Mouse (Mus musculus): ENCODE data around the gene Nppc.
A peak's percentile ranks its signal among the peaks of the same experiment; 100 is the strongest.

Gene Nppc

GRCm38 (mm10) chr1:86670279-86671038, at the start of gene Nppc:
Nppc (minus strand) TSS chr1:86670571.
- DNase-seq (ENCODE audit: low read depth, low spot score), result peak; percentile 56

DNA sequence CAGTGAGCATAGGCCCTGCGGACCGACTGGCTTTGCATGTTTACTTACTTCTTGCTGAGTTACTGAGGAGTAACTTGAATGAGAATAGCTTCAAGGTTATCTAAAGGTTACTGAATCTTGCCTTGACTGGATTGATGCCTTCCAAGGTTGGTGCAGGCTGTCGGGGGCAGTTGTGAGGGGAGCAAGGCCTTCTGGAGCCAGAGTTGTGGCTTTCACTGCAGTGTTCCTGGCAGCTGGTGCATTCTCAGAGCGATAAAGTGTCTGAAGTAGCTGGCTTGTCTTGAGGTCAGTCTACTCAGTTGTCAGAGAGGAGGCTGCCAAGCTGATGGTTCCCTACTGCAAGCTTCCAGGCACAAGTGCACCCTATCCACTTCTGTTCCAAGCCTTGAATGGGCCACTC, 49.0 kb upstream of the Nppc start:
- no peak for DNase-seq (ENCODE audit: low read depth, low spot score)

GRCm38 (mm10) chr1:86718190-86718589, 47.8 kb upstream of the Nppc start:
- no peak for DNase-seq (ENCODE audit: low read depth, low spot score)

GRCm38 (mm10) chr1:86713054-86713453, 42.7 kb upstream of the Nppc start:
- no peak for DNase-seq (ENCODE audit: low read depth, low spot score)

GRCm38 (mm10) chr1:86712045-86712444, 41.7 kb upstream of the Nppc start:
- no peak for DNase-seq (ENCODE audit: low read depth, low spot score)

- DNase-seq (ENCODE audit: low read depth, low spot score), result no peak
These were observed 39.2 kb upstream of the Nppc start for GRCm38 (mm10) chr1:86709546-86709945.

DNA sequence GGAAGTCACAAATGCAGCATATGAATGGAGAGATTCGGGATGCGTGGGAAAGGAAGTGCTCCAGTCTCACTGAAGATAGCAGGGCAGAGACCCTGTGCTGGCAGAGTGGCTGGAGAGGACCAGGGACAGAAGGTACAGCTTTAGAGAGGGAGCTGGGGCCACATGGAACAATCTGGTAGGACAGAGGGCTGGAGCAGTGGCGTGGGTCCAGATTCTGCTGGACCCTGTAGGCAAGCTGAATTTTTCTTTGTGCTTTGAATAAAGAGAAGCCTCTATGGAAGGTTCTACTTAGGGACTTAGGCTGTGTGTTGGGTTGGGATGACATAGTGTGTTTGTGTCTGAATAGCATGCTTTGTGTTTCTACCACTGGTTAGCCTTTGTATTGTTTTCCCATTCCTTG, 35.1 kb upstream of the Nppc start:
- no peak for DNase-seq (ENCODE audit: low read depth, low spot score)

GRCm38 (mm10) chr1:86703965-86704326, 33.6 kb upstream of the Nppc start:
- DNase-seq (ENCODE audit: low read depth, low spot score), result no peak

DNA sequence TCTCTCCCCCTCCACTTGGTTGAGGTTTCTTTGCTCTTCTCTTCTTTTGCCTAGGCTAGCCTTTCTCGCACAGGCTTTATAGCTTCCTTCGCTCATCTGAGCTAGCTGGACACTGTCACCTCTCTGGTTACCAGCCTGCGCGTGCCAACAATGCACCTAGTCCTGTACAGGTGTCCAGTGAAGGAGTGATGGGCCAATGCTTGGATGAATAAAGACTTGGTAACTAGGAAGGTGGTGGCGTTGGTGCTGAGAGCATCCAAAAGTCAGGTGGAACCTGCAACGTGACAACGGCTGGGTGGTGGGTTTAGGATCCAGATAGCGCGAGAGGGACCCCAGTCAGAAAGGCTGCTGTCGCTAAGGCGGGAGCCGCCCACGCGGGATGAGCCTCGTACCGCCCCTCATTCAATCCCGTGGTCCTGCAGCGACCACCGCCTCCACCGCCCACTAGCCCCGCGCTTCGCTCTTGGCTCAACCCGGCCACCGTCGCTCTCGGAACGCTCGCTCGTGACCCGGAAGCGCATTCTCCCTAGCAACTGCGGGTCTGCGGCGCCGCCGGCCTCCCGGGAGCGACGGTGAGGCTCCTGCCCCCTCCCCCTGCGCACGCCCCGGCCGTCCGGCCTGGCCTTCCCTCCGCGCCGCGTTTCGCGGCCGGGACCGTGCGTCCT, 33.1 kb upstream of the Nppc start, which contains the start of gene Dis3l2:
Dis3l2 (plus strand) TSS at position 509 of the 665 bp plus-strand sequence.
- peak; percentile 72 for DNase-seq (ENCODE audit: low read depth, low spot score)

GRCm38 (mm10) chr1:86700367-86700766, 30.0 kb upstream of the Nppc start:
- no peak for DNase-seq (ENCODE audit: low read depth, low spot score)

DNA sequence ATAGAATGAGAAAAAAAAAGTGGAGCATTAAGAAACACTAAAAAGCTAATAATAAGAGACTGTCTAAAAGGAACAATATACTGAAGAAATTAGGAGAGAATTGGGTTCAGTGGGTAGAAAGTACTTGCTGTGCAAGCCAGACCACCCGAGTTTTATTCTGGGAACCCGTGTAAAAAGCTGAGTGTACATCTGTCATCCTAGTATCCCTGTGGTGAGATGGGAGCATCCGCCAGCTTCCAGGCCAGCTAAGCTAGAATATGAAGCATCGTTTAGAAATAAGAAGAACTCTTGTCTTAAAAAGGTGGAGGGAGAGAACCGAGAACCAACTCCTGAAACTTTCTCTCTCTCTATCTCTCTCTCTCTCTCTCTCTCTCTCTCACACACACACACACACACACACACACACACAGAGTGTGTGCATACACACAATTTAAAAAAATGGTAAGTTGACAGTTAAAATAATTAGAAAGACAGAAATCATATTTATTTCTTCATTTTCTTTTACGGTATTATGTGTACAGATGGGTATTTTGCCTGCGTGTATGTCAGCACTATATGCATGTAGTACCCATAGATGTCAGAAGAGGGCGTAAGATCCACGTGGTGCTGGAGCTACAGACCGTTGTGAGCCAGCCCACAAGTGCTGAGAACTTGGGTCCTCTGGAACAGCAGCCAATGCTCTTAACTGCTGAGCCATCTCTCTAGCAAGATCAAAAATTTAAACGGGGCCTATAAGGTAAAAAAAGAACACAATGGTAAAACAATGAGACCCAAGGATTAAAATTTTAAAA, 29.2 kb upstream of the Nppc start:
- no peak for DNase-seq (ENCODE audit: low read depth, low spot score)

DNA sequence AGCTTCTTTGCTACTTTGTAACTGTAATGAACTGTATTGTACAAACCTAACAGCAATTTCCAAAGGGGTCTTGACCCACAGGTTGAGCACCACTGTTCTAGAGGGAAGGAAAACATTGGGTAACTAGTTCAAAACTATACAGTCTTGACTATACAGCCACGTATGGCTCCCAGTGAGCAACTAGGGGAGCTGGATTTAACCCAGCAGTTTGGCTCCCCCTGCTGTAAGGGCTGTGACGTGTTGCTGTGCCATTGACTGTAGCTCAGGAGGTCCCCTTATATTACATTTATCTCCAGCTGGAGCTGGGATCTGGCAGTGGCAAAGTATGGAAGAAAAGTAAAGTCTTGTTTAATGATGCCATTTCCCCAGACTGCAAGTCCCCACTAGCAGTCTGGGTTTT, 28.4 kb upstream of the Nppc start:
- DNase-seq (ENCODE audit: low read depth, low spot score), result no peak

DNA sequence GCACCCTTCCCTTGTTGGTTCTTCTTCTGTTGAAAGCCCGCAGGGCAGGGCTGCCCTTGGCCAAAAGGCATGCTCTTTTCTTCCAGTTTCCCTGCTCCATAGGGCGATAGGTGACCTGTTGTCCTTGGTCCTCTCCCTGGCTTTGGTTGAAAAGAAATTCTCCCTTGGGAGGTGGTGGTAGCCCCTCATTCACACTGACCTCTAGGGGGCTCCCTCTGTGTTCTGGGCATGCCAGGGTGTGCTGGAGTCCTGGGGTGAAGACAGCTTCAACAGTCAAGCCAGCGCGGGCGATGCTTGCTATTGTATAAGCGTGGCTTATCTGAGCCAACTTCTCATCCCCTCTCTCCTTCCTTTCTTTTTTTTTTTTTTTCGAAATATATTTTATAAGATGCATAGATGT, 26.6 kb upstream of the Nppc start:
- DNase-seq (ENCODE audit: low read depth, low spot score), result no peak

DNA sequence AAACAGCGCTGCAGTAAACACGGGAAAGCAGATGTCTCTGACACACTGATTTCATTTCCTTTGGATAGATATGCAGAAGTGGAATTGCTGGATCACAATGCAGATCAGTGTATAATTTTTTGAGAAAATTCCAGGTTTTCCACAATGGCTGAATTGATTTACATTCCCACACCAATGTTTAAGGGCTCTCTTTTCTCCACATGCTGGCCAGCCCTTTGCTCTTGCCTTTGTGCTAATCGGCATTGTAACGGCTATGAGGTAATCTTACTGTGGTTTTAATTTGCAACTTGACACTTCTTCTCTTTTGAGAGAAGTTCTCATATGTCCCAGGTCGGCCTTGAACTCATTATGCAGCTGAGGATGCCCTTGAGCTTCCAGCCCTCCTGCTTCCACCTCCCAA, 20.7 kb upstream of the Nppc start:
- DNase-seq (ENCODE audit: low read depth, low spot score), result no peak

- DNase-seq (ENCODE audit: low read depth, low spot score), result no peak
These were observed 16.9 kb upstream of the Nppc start for GRCm38 (mm10) chr1:86687236-86687635.

DNA sequence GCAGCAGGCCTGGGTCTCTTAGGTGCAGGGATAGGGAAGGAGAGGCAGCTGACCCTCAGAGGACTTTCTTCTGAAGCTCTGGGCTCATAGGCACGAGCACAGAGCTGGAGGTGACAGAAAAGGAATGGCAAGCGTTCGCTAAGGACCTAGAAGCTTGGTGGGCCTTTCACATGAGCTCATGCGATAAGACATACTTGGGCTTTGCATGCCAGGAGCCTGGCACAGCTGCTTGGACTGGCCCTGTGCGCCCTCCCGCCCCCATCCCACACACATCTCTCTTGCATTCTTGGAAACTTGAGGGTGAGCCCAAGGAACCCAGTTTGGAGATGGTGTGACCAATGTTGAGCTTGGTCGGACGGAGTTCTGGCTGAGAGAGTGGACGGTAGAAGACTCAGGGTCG, 8.3 kb upstream of the Nppc start:
- DNase-seq (ENCODE audit: low read depth, low spot score), result no peak

- no peak for DNase-seq (ENCODE audit: low read depth, low spot score)
These were observed 7.3 kb upstream of the Nppc start for GRCm38 (mm10) chr1:86677624-86678023.

GRCm38 (mm10) chr1:86675126-86675525, 4.8 kb upstream of the Nppc start:
- no peak for DNase-seq (ENCODE audit: low read depth, low spot score)

DNA sequence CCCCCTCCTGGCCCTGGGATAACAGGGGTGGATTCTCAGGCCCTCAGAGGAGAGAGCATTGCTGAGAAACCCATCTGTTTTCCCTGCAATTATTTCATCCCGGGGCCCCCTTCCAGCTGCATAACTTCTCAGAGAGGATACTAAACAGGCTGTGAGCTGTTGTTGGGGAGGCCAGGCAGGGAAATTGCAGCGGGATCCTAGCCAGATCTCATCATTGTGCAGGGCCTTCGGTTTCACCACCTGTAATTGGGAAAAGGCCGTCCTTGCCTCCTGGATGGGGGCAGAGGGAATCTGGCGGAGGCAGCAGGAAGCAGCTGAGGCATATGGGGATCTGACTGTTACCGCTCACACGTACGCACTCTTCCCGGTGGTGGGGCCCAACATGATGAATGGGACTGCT, 4.0 kb upstream of the Nppc start:
- DNase-seq (ENCODE audit: low read depth, low spot score), result no peak

DNA sequence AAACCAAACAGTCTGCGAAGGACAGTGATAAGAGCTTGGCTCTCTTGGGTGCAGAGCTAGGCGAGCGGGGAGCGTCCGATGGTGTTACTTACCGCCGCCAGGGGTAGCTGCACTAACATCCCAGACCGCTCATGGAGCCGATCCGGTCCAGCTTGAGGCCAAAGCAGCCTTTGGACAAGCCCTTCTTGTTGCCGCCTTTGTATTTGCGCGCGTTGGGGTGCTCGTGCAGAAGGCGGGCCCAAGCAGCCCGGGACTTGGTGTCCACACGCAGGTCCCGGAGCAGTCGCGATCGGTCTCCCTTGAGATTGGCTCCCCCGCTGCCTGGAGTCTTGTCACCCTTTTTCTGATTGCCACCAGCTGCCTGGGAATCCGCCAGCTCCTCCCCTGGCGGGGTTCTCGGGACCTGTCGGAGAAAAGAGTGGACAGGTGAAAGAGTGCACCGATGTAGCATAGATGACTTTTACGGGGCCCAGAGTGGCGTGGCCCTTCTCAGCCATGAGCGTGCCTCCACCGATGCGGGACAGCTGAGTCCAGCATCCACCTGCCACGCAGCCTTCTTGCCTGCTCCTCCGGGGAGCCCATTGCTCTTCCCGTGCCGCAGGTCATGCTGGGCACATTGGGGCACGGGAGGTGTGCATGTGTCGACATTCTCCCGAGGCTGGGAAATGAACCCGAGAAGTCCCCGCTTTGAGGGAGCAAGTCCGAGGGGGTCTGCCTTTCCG, 658 bp downstream of the Nppc start:
- DNase-seq (ENCODE audit: low read depth, low spot score), result peak; percentile 67

GRCm38 (mm10) chr1:86665091-86665490, 5.3 kb downstream of the Nppc start:
- DNase-seq (ENCODE audit: low read depth, low spot score), result no peak

GRCm38 (mm10) chr1:86657071-86657470, 13.3 kb downstream of the Nppc start:
- no peak for DNase-seq (ENCODE audit: low read depth, low spot score)

All from embryo, embryonic 11.5 days (tissue).